Mouse (Mus musculus) CH12.LX (cell line): ENCODE results near the gene Hoxb2. TPM values are rescaled to one million over a fixed set of nuclear protein-coding genes. Genes with fewer than 3 reads are reported as not detected.
A peak's percentile ranks its signal among the peaks of the same experiment; 100 is the strongest.

Source experiments
- DNase-seq: peaks from one replicate; pipeline ENCODE4 v3.0.0-alpha.2; 2013; ENCODE audit errors: extremely low read depth
- H3K27ac ChIP-seq: 2 replicates; pipeline ENCODE4 v1.5.1; 2012; ENCODE audit warnings: low read depth, mild to moderate bottlenecking, control low read depth, moderate library complexity; ENCODE audit not compliant: insufficient read depth
- H3K27me3 ChIP-seq: replicated peaks from 2 replicates; pipeline ENCODE3; 2012; ENCODE audit warnings: inconsistent platforms
- H3K36me3 ChIP-seq, 2 experiments: replicated peaks in 1 of 2; 2 replicates each; pipeline versions ENCODE3 to v1.6.1; 2012; ENCODE audit warnings: inconsistent platforms in 1 of 2, low read length in 1 of 2, mild to moderate bottlenecking in 1 of 2, mixed read lengths in 1 of 2, moderate library complexity in 1 of 2; ENCODE audit not compliant: control insufficient read depth in 1 of 2, insufficient read depth in 1 of 2
- H3K4me1 ChIP-seq, 2 experiments: 2 replicates each; pipeline ENCODE4 v1.6.1; 2012; ENCODE audit warnings: inconsistent platforms in 1 of 2, moderate library complexity in 1 of 2; ENCODE audit not compliant: insufficient read depth in 2 of 2, control insufficient read depth in 1 of 2
- H3K4me2 ChIP-seq: 2 replicates; pipeline ENCODE4 v1.6.1; 2012; ENCODE audit warnings: low read depth, mild to moderate bottlenecking, control low read depth; ENCODE audit not compliant: poor library complexity, insufficient read depth, severe bottlenecking
- H3K4me3 ChIP-seq, 3 experiments: fragments of 150-350 bp in 1 of 3; sonication (generic) in 1 of 3; replicated peaks in 1 of 3; 2 replicates each; pipeline versions ENCODE3 to v1.5.1; 2011 to 2012; ENCODE audit warnings: low read depth in 2 of 3, low read length in 2 of 3, mild to moderate bottlenecking in 2 of 3, moderate library complexity in 2 of 3, control low read depth in 1 of 3, improper control_type of control experiment in 1 of 3, inconsistent platforms in 1 of 3, mixed read lengths in 1 of 3; ENCODE audit not compliant: poor library complexity in 1 of 3
- H3K79me2 ChIP-seq: replicated peaks from 2 replicates; pipeline ENCODE4 v1.6.1; 2012; ENCODE audit warnings: mild to moderate bottlenecking, moderate library complexity; ENCODE audit not compliant: control insufficient read depth, poor library complexity, insufficient read depth, severe bottlenecking; ENCODE audit errors: extremely low read depth
- H3K9ac ChIP-seq: 2 replicates; pipeline ENCODE4 v1.6.1; 2012; ENCODE audit warnings: low read depth, mild to moderate bottlenecking, control low read depth, moderate library complexity; ENCODE audit not compliant: insufficient read depth
- H3K9me3 ChIP-seq: replicated peaks from 2 replicates; pipeline ENCODE3; 2012; ENCODE audit warnings: low read length, inconsistent platforms, mixed read lengths
- BHLHE40 ChIP-seq: IDR thresholded peaks from 2 replicates; pipeline ENCODE4 v1.6.1; 2011; ENCODE audit warnings: mild to moderate bottlenecking, low read depth, low read length, improper control_type of control experiment
- CHD1 ChIP-seq: IDR thresholded peaks from 2 replicates; pipeline ENCODE4 v1.6.1; 2012; ENCODE audit warnings: low read depth, low read length, improper control_type of control experiment, inconsistent platforms
- CHD2 ChIP-seq: IDR thresholded peaks from 2 replicates; pipeline ENCODE4 v1.6.1; 2011; ENCODE audit warnings: low read length, improper control_type of control experiment
- ELF1 ChIP-seq: IDR thresholded peaks from 2 replicates; pipeline ENCODE4 v1.6.1; 2014; ENCODE audit warnings: low read depth, mild to moderate bottlenecking, inconsistent platforms, low read length, improper control_type of control experiment
- ETS1 ChIP-seq: conservative IDR thresholded peaks from 2 replicates; pipeline ENCODE4 v1.6.1; 2012; ENCODE audit warnings: low read depth, mild to moderate bottlenecking, inconsistent platforms, low read length, improper control_type of control experiment, moderate library complexity
- HCFC1 ChIP-seq: IDR thresholded peaks from 2 replicates; pipeline ENCODE4 v1.6.1; 2012; ENCODE audit warnings: low read depth, mild to moderate bottlenecking, inconsistent platforms, low read length, improper control_type of control experiment
- IRF4 ChIP-seq: IDR thresholded peaks from 2 replicates; pipeline ENCODE4 v1.6.1; 2014; ENCODE audit warnings: low read depth, mild to moderate bottlenecking, inconsistent platforms, low read length, improper control_type of control experiment
- JUN ChIP-seq: IDR thresholded peaks from 2 replicates; pipeline ENCODE4 v1.6.1; 2011; ENCODE audit warnings: low read depth, mild to moderate bottlenecking, low read length, improper control_type of control experiment, moderate library complexity; ENCODE audit not compliant: insufficient read depth
- MAFK ChIP-seq: IDR thresholded peaks from 2 replicates; pipeline ENCODE4 v1.6.1; 2011; ENCODE audit warnings: low read length, improper control_type of control experiment; ENCODE audit not compliant: insufficient replicate concordance
- MAZ ChIP-seq: IDR thresholded peaks from 2 replicates; pipeline ENCODE4 v1.6.1; 2012; ENCODE audit warnings: low read depth, mild to moderate bottlenecking, inconsistent platforms, low read length, improper control_type of control experiment, moderate library complexity
- MEF2A ChIP-seq: IDR thresholded peaks from 2 replicates; pipeline ENCODE4 v1.6.1; 2014; ENCODE audit warnings: low read depth, mild to moderate bottlenecking, inconsistent platforms, low read length, improper control_type of control experiment, borderline replicate concordance
- NRF1 ChIP-seq: IDR thresholded peaks from 2 replicates; pipeline ENCODE4 v1.6.1; 2014; ENCODE audit warnings: low read depth, mild to moderate bottlenecking, inconsistent platforms, low read length, improper control_type of control experiment, moderate library complexity
- POLR2A ChIP-seq: IDR thresholded peaks from 2 replicates; pipeline ENCODE4 v1.6.1; 2011; ENCODE audit warnings: low read depth, mild to moderate bottlenecking, improper control_type of control experiment, low read length
- POLR2AphosphoS2 ChIP-seq: IDR thresholded peaks from 2 replicates; pipeline ENCODE4 v1.6.1; 2011; ENCODE audit warnings: low read depth, low read length, improper control_type of control experiment
- RAD21 ChIP-seq: IDR thresholded peaks from 2 replicates; pipeline ENCODE4 v1.6.1; 2011; ENCODE audit warnings: low read depth, mild to moderate bottlenecking, low read length, improper control_type of control experiment, moderate library complexity
- RCOR1 ChIP-seq: conservative IDR thresholded peaks from 2 replicates; pipeline ENCODE4 v1.6.1; 2012; ENCODE audit warnings: low read depth, mild to moderate bottlenecking, inconsistent platforms, low read length, improper control_type of control experiment
- SIN3A ChIP-seq: IDR thresholded peaks from 2 replicates; pipeline ENCODE4 v1.6.1; 2012; ENCODE audit warnings: low read length, improper control_type of control experiment, inconsistent platforms
- TBP ChIP-seq: conservative IDR thresholded peaks from 2 replicates; pipeline ENCODE4 v1.6.1; 2011; ENCODE audit warnings: low read depth, low read length, improper control_type of control experiment
- ZMIZ1 ChIP-seq: IDR thresholded peaks from 2 replicates; pipeline ENCODE4 v1.6.1; 2012; ENCODE audit warnings: low read depth, mild to moderate bottlenecking, inconsistent platforms, low read length, improper control_type of control experiment
- ZNF384 ChIP-seq: IDR thresholded peaks from 2 replicates; pipeline ENCODE4 v1.6.1; 2012; ENCODE audit warnings: low read depth, low read length, improper control_type of control experiment, inconsistent platforms
- dilution Hi-C: fragments of 300-500 bp; cut with MboI; formaldehyde crosslinking; loops from 2 replicates; pipeline ENCODE4 v1.14.3; 2020; ENCODE audit warnings: low sequenced_read_pairs; ENCODE audit not compliant: extremely low pct_unique_long_range_greater_than_20kb, extremely low pct_ligation_motif_present
- in situ Hi-C: fragments of 300-500 bp; cut with MboI; formaldehyde crosslinking; loops from 3 replicates; pipeline ENCODE4 v1.14.3; 2019; ENCODE audit warnings: low sequenced_read_pairs, low pct_ligation_motif_present, low pct_unique_long_range_greater_than_20kb, mixed read lengths
- polyA plus RNA-seq: library from polyadenylated mRNA; unstranded; fragments of >175 nt; gene quantifications from 2 replicates; pipeline ENCODE4 v1.2.1, GENCODE M21; 2012; ENCODE audit warnings: low read depth; ENCODE audit not compliant: insufficient read length
- total RNA-seq, 2 experiments: library from RNA; depleted of rRNA; stranded (reverse); fragments of 300-350 nt in 1 of 2; fragments of >200 nt in 1 of 2; gene quantifications; 2 replicates each; pipeline ENCODE4 v1.2.3; 2012 to 2014

Hoxb2 gene
- total and polyA plus RNA-seq, 3 experiments, result not detected

GRCm38 (mm10) chr11:96319071-96319902, 31.0 kb upstream of the Hoxb2 start:
- Histone ChIP-seq H3K4me1 (peaks cover 4 to 15% of the 10 kb centered on the region in 2 experiments; a peak in 2 of 4 replicates), H3K36me3 (peaks cover 0 to 11% of the 10 kb centered on the region in 2 experiments), H3K27me3 (peaks cover 17% of the 10 kb centered on the region), H3K4me3 (peak overlapping the region; percentile 69 to 82 (median 76)), H3K4me2 (peak overlapping the region; percentile 68), H3K79me2 (no peaks in the 10 kb centered on the region), H3K27ac (no peak overlapping the region), H3K9me3 (no peaks in the 10 kb centered on the region), H3K9ac (peak overlapping the region; percentile 96)
- TF ChIP-seq RAD21, result no peak
- TF ChIP-seq MAFK, result no peak
- TF ChIP-seq RCOR1, result no peak
- no peak; the same call in 1 of the 2 replicates for TF ChIP-seq SIN3A
- no peak for TF ChIP-seq JUN
- TF ChIP-seq IRF4, result no peak
- TF ChIP-seq POLR2AphosphoS2, result no peak
- TF ChIP-seq ELF1, result peak; percentile 36
- TF ChIP-seq BHLHE40, result peak; percentile 75
- TF ChIP-seq ZMIZ1, result no peak
- no peak for TF ChIP-seq NRF1
- TF ChIP-seq TBP, result no peak
- TF ChIP-seq CHD2, result peak; percentile 53
- peak; percentile 50 for TF ChIP-seq ZNF384
- TF ChIP-seq HCFC1, result peak; percentile 28; the same call in 1 of the 2 replicates
- DNase-seq, result peak; percentile 34
- in situ Hi-C loops, result loop anchor here (25.0 kb wide), 1 partner anchor 218 kb away; no protein-coding TSS in a partner anchor
- dilution Hi-C loops, result no loop called here

DNA sequence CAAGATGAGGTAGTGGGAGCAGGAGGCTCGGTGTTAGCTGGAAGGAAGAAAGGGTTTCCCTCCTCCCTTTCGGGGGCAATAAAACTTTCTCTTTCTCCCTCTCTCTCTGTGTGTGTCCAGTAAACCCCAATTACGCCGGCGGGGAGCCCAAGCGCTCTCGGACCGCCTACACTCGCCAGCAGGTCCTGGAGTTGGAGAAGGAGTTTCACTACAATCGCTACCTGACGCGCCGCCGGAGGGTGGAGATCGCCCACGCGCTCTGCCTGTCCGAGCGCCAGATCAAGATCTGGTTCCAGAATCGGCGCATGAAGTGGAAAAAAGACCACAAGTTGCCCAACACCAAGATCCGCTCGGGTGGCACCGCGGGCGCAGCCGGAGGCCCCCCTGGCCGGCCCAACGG, 30.4 kb upstream of the Hoxb2 start:
- Histone ChIP-seq H3K4me2 (0 out of 2 replicates have a peak overlapping the region, but pooled peaks have one; percentile 68), H3K36me3 (peaks cover 0 to 11% of the 10 kb centered on the region in 2 experiments), H3K27me3 (peaks cover 14% of the 10 kb centered on the region), H3K79me2 (no peaks in the 10 kb centered on the region), H3K4me1 (peaks cover 4 to 15% of the 10 kb centered on the region in 2 experiments; a peak in 2 of 4 replicates), H3K4me3 (peak overlapping the region in 1 of 3 experiments; percentile 76), H3K9me3 (no peaks in the 10 kb centered on the region), H3K9ac (no peak overlapping the region), H3K27ac (no peak overlapping the region)
- in situ Hi-C loops (loop anchor here (25.0 kb wide), 1 partner anchor 217 kb away; no protein-coding TSS in a partner anchor), dilution Hi-C loops (no loop called here)
- DNase-seq, result no peak
- TF ChIP-seq ELF1 (no peak), MEF2A (no peak), POLR2A (no peak), JUN (no peak), TBP (no peak), HCFC1 (no peak), ETS1 (no peak), MAZ (no peak), CHD1 (no peak)
